Mouse (Mus musculus): Measurements from ENCODE around the gene Akt1. TPM values are rescaled to one million over a fixed set of nuclear protein-coding genes. Genes with fewer than 3 reads are reported as not detected.

Gene Akt1
- polyA plus RNA-seq, 1 experiment from 2014 or later = 126 TPM

DNA sequence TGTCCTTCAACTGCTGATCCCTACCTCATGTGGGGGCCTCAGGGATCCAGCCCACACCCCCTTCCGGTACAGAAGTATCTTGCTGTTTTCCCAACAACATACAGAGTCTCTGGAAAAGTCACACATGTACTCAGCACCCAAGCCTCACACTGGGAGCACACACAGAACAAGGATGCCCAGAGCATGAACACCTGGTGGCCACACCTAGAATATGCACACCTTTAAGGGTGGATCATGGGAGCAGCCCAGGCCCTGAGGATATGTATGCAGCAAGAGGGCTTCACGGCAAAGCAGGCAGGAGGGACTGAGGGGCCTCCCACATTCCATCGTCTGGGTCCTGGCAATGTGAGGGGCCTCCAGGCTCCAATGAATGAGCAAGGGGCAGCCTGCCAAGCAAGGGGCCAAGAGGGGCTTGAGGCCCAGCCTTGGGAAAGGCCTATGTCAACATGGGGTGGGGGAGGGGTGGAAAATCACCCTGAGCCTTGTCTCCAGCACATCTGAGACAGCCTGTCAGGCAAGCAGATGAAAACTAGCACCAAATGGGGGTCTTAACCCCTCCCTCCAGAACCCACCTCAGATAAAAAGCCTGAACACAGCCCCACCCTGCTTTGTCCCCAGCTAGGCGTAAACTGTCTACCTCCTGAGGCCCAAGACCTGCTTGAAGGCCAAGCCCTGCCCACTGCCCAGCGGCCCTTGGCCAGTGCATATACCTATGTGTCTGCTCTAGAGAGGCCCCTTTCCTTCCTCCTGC is 13.9 kb downstream of the Akt1 start:
- ATAC-seq (ENCODE audit: insufficient read depth, low FRiP score, low TSS enrichment) = peak; percentile 25
- 0 out of 2 replicates have a peak overlapping the region, but pooled peaks have one; percentile 4 for H3K4me3 ChIP-seq (ENCODE audit: low read depth, low read length)
- peak overlapping the region; percentile 73 for H3K27ac ChIP-seq (ENCODE audit: low read depth, low read length)
- 40% methylated on average over 5 of the region's 5 CpGs for WGBS
- peak; percentile 78 for DNase-seq (ENCODE audit: low spot score)
- 0 out of 2 replicates have a peak overlapping the region, but pooled peaks have one; percentile 18 for H3K9ac ChIP-seq (ENCODE audit: low read length)
- peaks cover 50% of the 10 kb centered on the region for H3K4me1 ChIP-seq (ENCODE audit: control insufficient read depth, insufficient read depth, low read length)
- H3K27me3 ChIP-seq (ENCODE audit: control insufficient read depth, insufficient read depth, low read length) = no peaks in the 10 kb centered on the region
- no peaks in the 10 kb centered on the region for H3K9me3 ChIP-seq (ENCODE audit: control insufficient read depth, low read length)
- no peak overlapping the region for H3K4me2 ChIP-seq (ENCODE audit: low read depth)
- H3K36me3 ChIP-seq (ENCODE audit: control insufficient read depth, insufficient read depth, low read length) = peaks cover 27% of the 10 kb centered on the region

DNA sequence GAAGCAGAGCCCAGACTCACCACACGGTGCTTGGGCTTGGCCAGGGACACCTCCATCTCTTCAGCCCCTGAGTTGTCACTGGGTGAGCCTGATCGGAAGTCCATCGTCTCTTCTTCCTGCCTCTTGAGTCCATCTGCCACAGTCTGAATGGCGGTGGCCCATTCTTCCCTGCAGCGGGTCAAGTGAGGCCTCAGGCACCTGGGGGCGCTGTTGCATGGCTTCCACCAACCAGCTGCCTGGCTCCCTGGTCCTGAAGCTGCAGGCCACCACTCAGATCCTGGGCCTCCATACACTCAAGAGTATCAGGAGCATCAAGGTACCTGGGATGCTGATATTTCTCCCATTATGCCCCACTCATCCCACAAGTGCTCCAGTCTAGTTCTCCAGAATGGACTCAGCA is 15.6 kb downstream of the Akt1 start:
- Histone ChIP-seq H3K27me3 (ENCODE audit: control insufficient read depth, insufficient read depth, low read length) (no peaks in the 10 kb centered on the region), H3K4me2 (ENCODE audit: low read depth) (no peak overlapping the region), H3K9ac (ENCODE audit: low read length) (no peak overlapping the region), H3K4me1 (ENCODE audit: control insufficient read depth, insufficient read depth, low read length) (peaks cover 35% of the 10 kb centered on the region), H3K4me3 (ENCODE audit: low read depth, low read length) (no peak overlapping the region), H3K27ac (ENCODE audit: low read depth, low read length) (no peak overlapping the region), H3K36me3 (ENCODE audit: control insufficient read depth, insufficient read depth, low read length) (peaks cover 39% of the 10 kb centered on the region), H3K9me3 (ENCODE audit: control insufficient read depth, low read length) (no peaks in the 10 kb centered on the region)
- 85% methylated on average over 6 of the region's 6 CpGs for WGBS
- DNase-seq (ENCODE audit: low spot score) = no peak
- no peak for ATAC-seq (ENCODE audit: insufficient read depth, low FRiP score, low TSS enrichment)

DNA sequence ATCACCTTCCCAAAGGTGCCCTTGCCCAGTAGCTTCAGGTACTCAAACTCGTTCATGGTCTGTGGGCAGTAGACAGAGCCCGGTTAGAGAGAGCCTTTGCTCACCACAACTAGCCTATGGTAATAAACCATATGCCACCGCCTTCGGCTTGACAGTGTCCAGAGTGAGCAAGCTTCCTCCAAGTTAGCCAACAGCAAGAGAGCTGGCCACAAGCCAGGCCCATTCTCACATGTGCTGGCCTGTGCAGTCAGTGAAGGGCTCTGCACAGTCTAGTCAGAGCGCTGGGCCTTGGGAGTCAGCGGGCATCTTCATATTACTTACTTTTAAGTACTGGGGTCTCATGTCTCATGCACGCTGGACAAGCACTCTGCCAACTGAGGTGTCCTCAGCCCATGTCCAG is 16.1 kb downstream of the Akt1 start:
- no peak overlapping the region for H3K4me3 ChIP-seq (ENCODE audit: low read depth, low read length)
- no peak overlapping the region for H3K9ac ChIP-seq (ENCODE audit: low read length)
- H3K4me1 ChIP-seq (ENCODE audit: control insufficient read depth, insufficient read depth, low read length) = peaks cover 33% of the 10 kb centered on the region
- H3K36me3 ChIP-seq (ENCODE audit: control insufficient read depth, insufficient read depth, low read length) = peaks cover 42% of the 10 kb centered on the region
- ATAC-seq (ENCODE audit: insufficient read depth, low FRiP score, low TSS enrichment) = no peak
- H3K9me3 ChIP-seq (ENCODE audit: control insufficient read depth, low read length) = no peaks in the 10 kb centered on the region
- WGBS = 93% methylated on average over 7 of the region's 7 CpGs
- DNase-seq (ENCODE audit: low spot score) = no peak
- H3K4me2 ChIP-seq (ENCODE audit: low read depth) = no peak overlapping the region
- no peak overlapping the region; the same call in 1 of the 2 replicates for H3K27ac ChIP-seq (ENCODE audit: low read depth, low read length)
- no peaks in the 10 kb centered on the region for H3K27me3 ChIP-seq (ENCODE audit: control insufficient read depth, insufficient read depth, low read length)

DNA sequence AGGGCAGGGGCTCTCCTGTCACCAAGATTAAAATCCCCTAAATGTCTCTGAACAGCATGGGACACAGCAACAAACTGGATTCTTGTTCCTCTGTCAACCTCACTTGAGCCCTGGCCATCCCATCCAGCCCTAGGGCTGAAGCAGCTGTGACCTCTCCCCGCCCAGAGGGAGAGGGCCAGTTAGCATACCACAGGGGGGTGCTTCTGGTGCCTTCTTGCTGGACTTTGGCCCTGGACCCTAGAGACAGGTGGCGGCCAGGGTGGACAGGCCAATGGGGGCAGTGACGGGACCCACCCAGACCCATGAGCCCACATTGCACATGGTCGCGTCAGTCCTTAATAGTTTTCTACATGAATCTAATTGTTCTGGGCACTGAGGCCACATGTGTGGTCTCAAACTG is 20.6 kb downstream of the Akt1 start:
- Histone ChIP-seq H3K27ac (ENCODE audit: low read depth, low read length) (peak overlapping the region; percentile 27; the same call in 1 of the 2 replicates), H3K4me2 (ENCODE audit: low read depth) (no peak overlapping the region), H3K36me3 (ENCODE audit: control insufficient read depth, insufficient read depth, low read length) (peaks cover 40% of the 10 kb centered on the region), H3K9ac (ENCODE audit: low read length) (no peak overlapping the region), H3K4me1 (ENCODE audit: control insufficient read depth, insufficient read depth, low read length) (peaks cover 6% of the 10 kb centered on the region; the same call in 1 of the 2 replicates), H3K4me3 (ENCODE audit: low read depth, low read length) (no peak overlapping the region), H3K9me3 (ENCODE audit: control insufficient read depth, low read length) (no peaks in the 10 kb centered on the region), H3K27me3 (ENCODE audit: control insufficient read depth, insufficient read depth, low read length) (no peaks in the 10 kb centered on the region)
- WGBS = 85% methylated on average over 5 of the region's 5 CpGs
- no peak for DNase-seq (ENCODE audit: low spot score)
- no peak for ATAC-seq (ENCODE audit: insufficient read depth, low FRiP score, low TSS enrichment)

DNA sequence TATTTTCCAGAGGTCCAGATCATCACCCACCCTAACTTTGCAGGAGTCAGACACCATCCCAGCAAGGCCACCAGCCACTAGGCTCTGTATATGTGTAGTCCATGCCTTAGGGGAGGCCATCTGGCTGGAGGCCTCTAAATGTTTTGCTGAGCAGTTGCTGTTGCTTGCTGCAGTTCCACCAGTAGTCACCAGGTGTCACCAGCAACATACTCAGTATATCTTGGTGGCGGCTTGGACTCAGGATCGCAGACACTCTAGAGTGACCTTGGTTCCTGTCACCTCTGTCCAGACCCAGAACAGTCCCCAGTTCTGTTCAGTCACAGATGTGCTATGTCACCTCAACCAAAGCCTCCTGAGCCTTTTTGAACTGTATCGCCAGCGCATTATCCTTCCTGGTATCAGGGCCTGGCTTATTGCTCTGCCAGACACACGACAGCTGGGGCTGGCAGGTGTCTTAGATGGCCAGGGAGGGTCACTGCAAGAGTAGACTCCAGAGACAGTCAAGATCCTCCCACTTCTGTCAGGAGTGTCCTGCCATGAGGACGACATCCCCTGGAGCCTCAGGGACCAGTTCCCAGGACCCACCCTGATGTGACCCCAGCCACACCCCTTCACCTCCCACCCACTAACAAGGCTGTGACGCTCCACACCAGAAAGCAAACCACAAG is 21.4 kb downstream of the Akt1 start:
- no peaks in the 10 kb centered on the region for H3K9me3 ChIP-seq (ENCODE audit: control insufficient read depth, low read length)
- peaks cover 6% of the 10 kb centered on the region; the same call in 1 of the 2 replicates for H3K4me1 ChIP-seq (ENCODE audit: control insufficient read depth, insufficient read depth, low read length)
- peaks cover 34% of the 10 kb centered on the region for H3K36me3 ChIP-seq (ENCODE audit: control insufficient read depth, insufficient read depth, low read length)
- no peak overlapping the region for H3K4me2 ChIP-seq (ENCODE audit: low read depth)
- H3K9ac ChIP-seq (ENCODE audit: low read length) = no peak overlapping the region
- H3K4me3 ChIP-seq (ENCODE audit: low read depth, low read length) = no peak overlapping the region
- H3K27ac ChIP-seq (ENCODE audit: low read depth, low read length) = peak overlapping the region; percentile 27; the same call in 1 of the 2 replicates
- no peaks in the 10 kb centered on the region for H3K27me3 ChIP-seq (ENCODE audit: control insufficient read depth, insufficient read depth, low read length)
- peak; percentile 48; the same call in 1 of the 2 replicates for ATAC-seq (ENCODE audit: insufficient read depth, low FRiP score, low TSS enrichment)
- WGBS = 58% methylated on average over 7 of the region's 7 CpGs
- peak; percentile 86 for DNase-seq (ENCODE audit: low spot score)

DNA sequence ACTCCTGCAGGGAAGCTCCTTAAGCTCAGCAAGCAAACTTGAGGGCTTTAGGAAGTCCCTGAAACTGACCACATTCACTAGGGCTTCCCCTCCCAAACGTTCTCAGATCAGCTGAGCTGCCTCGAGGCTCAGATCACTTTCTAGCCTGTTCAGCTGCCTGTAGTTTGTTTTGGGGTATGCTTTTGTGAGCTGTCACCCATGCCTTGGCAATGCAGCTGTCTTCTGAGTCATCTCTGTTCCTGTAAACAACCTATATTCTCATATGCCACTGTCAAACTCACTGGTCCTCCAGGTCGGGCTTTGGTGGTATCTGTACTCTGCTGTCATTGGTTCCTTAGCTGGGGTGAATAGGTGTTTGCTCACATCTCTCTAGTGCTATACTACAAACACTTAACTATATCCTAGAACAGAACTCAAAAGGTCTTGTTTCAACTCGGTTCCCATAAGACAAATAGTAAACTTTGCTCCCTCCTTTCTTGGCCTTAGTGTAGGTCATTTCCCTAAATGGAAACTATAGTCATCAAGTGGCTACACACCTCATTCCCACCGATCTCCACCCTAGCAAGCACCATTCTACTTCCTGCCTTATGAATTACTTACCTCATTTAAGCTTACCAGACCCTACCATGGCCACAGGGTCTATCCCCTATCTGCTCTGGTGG is 22.8 kb downstream of the Akt1 start:
- Histone ChIP-seq H3K36me3 (ENCODE audit: control insufficient read depth, insufficient read depth, low read length) (peaks cover 26% of the 10 kb centered on the region), H3K9me3 (ENCODE audit: control insufficient read depth, low read length) (no peaks in the 10 kb centered on the region), H3K4me2 (ENCODE audit: low read depth) (no peak overlapping the region), H3K4me3 (ENCODE audit: low read depth, low read length) (no peak overlapping the region), H3K27ac (ENCODE audit: low read depth, low read length) (no peak overlapping the region), H3K27me3 (ENCODE audit: control insufficient read depth, insufficient read depth, low read length) (no peaks in the 10 kb centered on the region), H3K9ac (ENCODE audit: low read length) (no peak overlapping the region), H3K4me1 (ENCODE audit: control insufficient read depth, insufficient read depth, low read length) (peaks cover 6% of the 10 kb centered on the region; the same call in 1 of the 2 replicates)
- DNase-seq (ENCODE audit: low spot score) = no peak
- ATAC-seq (ENCODE audit: insufficient read depth, low FRiP score, low TSS enrichment) = no peak
- WGBS = 90% methylated on average over 5 of the region's 5 CpGs

DNA sequence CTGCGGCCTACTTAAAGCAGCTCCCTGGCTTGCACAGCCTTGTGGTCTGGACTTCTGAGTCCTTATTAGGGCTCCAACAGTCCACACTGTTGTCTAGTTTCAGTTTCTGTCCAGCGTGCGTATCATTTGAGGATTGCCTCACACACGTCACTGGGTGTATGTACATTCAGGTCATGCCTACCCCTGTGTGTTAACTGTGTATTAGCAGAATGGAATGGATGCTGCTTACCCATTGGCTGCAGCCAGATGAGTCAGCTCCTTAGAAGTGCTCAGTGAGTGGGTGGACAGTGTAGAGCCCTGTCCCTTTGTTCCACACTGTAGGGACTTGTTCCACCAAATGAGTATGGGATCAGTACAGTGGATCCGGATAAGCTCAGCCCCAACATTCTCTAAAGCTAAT is 26.6 kb downstream of the Akt1 start:
- Histone ChIP-seq H3K4me3 (ENCODE audit: low read depth, low read length) (no peak overlapping the region), H3K9ac (ENCODE audit: low read length) (no peak overlapping the region), H3K36me3 (ENCODE audit: control insufficient read depth, insufficient read depth, low read length) (0 out of 2 replicates have a peak, but pooled peaks cover 2% of the 10 kb centered on the region), H3K27ac (ENCODE audit: low read depth, low read length) (no peak overlapping the region), H3K4me1 (ENCODE audit: control insufficient read depth, insufficient read depth, low read length) (peaks cover 12% of the 10 kb centered on the region), H3K9me3 (ENCODE audit: control insufficient read depth, low read length) (no peaks in the 10 kb centered on the region), H3K4me2 (ENCODE audit: low read depth) (no peak overlapping the region), H3K27me3 (ENCODE audit: control insufficient read depth, insufficient read depth, low read length) (no peaks in the 10 kb centered on the region)
- DNase-seq (ENCODE audit: low spot score) (no peak), ATAC-seq (ENCODE audit: insufficient read depth, low FRiP score, low TSS enrichment) (no peak)
- 96% methylated on average over 5 of the region's 5 CpGs for WGBS

DNA sequence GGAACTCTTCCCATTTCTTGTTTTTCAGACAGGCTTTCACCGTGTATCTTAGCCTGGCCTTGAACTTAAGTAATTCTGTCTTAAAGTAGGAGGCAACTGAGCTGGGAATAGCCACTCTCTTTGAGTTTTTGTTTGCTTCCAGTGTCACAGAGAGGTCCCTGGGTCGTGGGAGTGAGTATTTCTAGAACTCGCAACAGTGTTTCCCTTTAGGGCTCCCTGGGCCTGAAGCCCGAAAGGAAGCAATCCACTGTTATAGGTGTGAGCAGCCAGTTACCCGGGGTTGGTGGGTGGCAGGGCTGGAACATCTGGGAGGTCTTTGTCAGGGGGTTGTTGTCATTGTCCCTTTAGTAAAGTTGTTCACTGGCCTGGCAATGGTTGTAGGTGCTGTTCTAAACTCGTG is 28.5 kb downstream of the Akt1 start:
- Histone ChIP-seq H3K4me2 (ENCODE audit: low read depth) (peak overlapping the region; percentile 95), H3K9me3 (ENCODE audit: control insufficient read depth, low read length) (no peaks in the 10 kb centered on the region), H3K27ac (ENCODE audit: low read depth, low read length) (no peak overlapping the region), H3K36me3 (ENCODE audit: control insufficient read depth, insufficient read depth, low read length) (0 out of 2 replicates have a peak, but pooled peaks cover 2% of the 10 kb centered on the region), H3K4me3 (ENCODE audit: low read depth, low read length) (peak overlapping the region; percentile 76), H3K9ac (ENCODE audit: low read length) (peak overlapping the region; percentile 10; the same call in 1 of the 2 replicates), H3K4me1 (ENCODE audit: control insufficient read depth, insufficient read depth, low read length) (peaks cover 12% of the 10 kb centered on the region), H3K27me3 (ENCODE audit: control insufficient read depth, insufficient read depth, low read length) (no peaks in the 10 kb centered on the region)
- ATAC-seq (ENCODE audit: insufficient read depth, low FRiP score, low TSS enrichment) (no peak), DNase-seq (ENCODE audit: low spot score) (no peak)
- 62% methylated on average over 6 of the region's 6 CpGs for WGBS

Data from neural tube, embryonic 11.5 days (tissue).